In genomic region chr12:44268728-44269302, GRCm38 (mm10) we compare ENCODE assay signal across 8 mouse cellular contexts. TPM values are rescaled to one million over a fixed set of nuclear protein-coding genes. Genes with fewer than 3 reads are reported as not detected.
A peak's percentile ranks its signal among the peaks of the same experiment; 100 is the strongest.
DNase-seq lines count a peak whose midpoint lies in the region; ATAC-seq and TF ChIP-seq lines count a peak whose summit lies in the region.

No protein-coding gene starts in this region.

- ATAC-seq in embryonic facial prominence, embryonic 13.5 days (ENCODE audit: insufficient number of reproducible peaks, insufficient read depth, low FRiP score, low TSS enrichment, low read depth) = peak; percentile 99
- peak; percentile 100 for ATAC-seq in limb, embryonic 14.5 days (ENCODE audit: low FRiP score, low read depth)
- ATAC-seq in midbrain, postnatal 0 days (ENCODE audit: low FRiP score) = peak; percentile 100

- no peaks in the 10 kb centered on the region for H3K9me3 ChIP-seq in embryonic facial prominence, embryonic 13.5 days
- no peaks in the 10 kb centered on the region for H3K9me3 ChIP-seq in limb, embryonic 14.5 days (ENCODE audit: control insufficient read depth, low read length)
- H3K9me3 ChIP-seq in midbrain, postnatal 0 days (ENCODE audit: low read length) = no peaks in the 10 kb centered on the region

- TF ChIP-seq POLR2A in limb, embryonic 14.5 days (IDR thresholded peaks at IDR 0.05; ENCODE audit: borderline replicate concordance, extremely low read depth, insufficient read depth, insufficient read length) = peak; percentile 68; the same call in 1 of the 2 replicates

- peak overlapping the region; percentile 97 for H3K27ac ChIP-seq in embryonic facial prominence, embryonic 13.5 days
- H3K27ac ChIP-seq in limb, embryonic 14.5 days (replicated peaks; ENCODE audit: low read depth, low read length) = peak overlapping the region; percentile 95
- H3K27ac ChIP-seq in midbrain, postnatal 0 days (ENCODE audit: low read depth, low read length) = peak overlapping the region; percentile 96

- H3K27me3 ChIP-seq in embryonic facial prominence, embryonic 13.5 days = no peaks in the 10 kb centered on the region
- no peaks in the 10 kb centered on the region for H3K27me3 ChIP-seq in limb, embryonic 14.5 days (ENCODE audit: control insufficient read depth, insufficient read depth, low read length)
- H3K27me3 ChIP-seq in midbrain, postnatal 0 days (ENCODE audit: insufficient read depth, low read length) = no peaks in the 10 kb centered on the region

- H3K9ac ChIP-seq in embryonic facial prominence, embryonic 13.5 days = peak overlapping the region; percentile 91
- peak overlapping the region; percentile 89 for H3K9ac ChIP-seq in limb, embryonic 14.5 days (ENCODE audit: low read depth, low read length, severe bottlenecking)
- peak overlapping the region; percentile 92 for H3K9ac ChIP-seq in midbrain, postnatal 0 days (replicated peaks; ENCODE audit: low read length, poor library complexity, severe bottlenecking)

- peaks cover 9% of the 10 kb centered on the region; the same call in 1 of the 2 replicates for H3K4me1 ChIP-seq in embryonic facial prominence, embryonic 13.5 days
- peaks cover 3% of the 10 kb centered on the region; the same call in 1 of the 2 replicates for H3K4me1 ChIP-seq in limb, embryonic 14.5 days (ENCODE audit: control insufficient read depth, insufficient read depth, low read length)
- H3K4me1 ChIP-seq in midbrain, postnatal 0 days (ENCODE audit: insufficient read depth, low read length) = no peaks in the 10 kb centered on the region

- DNase-seq in 3134 (ENCODE audit: extremely low read depth, insufficient read length, low spot score) = peak; percentile 93
- DNase-seq in adrenal gland, postnatal 36 days = peak; percentile 100
- peak; percentile 100 for DNase-seq in heart, adult 8-10 months (ENCODE audit: low spot score)
- peak; percentile 100 for DNase-seq in kidney, adult 9 months
- DNase-seq in limb, embryonic 14.5 days (ENCODE audit: low spot score) = peak; percentile 97
- peak; percentile 98 for DNase-seq in midbrain, postnatal 0 days (ENCODE audit: low spot score)
- peak; percentile 99 for DNase-seq in spleen, postnatal 14 days (ENCODE audit: low spot score in 2 of 2)

- H3K36me3 ChIP-seq in embryonic facial prominence, embryonic 13.5 days = no peaks in the 10 kb centered on the region
- no peaks in the 10 kb centered on the region for H3K36me3 ChIP-seq in limb, embryonic 14.5 days (ENCODE audit: control insufficient read depth, insufficient read depth, low read length)
- no peaks in the 10 kb centered on the region for H3K36me3 ChIP-seq in midbrain, postnatal 0 days (ENCODE audit: insufficient read depth, low read length)

- H3K4me3 ChIP-seq in embryonic facial prominence, embryonic 13.5 days = peak overlapping the region; percentile 80
- peak overlapping the region; percentile 66 for H3K4me3 ChIP-seq in limb, embryonic 14.5 days (replicated peaks; ENCODE audit: low read length)
- peak overlapping the region; percentile 88 for H3K4me3 ChIP-seq in midbrain, postnatal 0 days (ENCODE audit: low read depth, low read length)

- WGBS in embryonic facial prominence, embryonic 13.5 days = under 1% methylated on average over 38 of the region's 38 CpGs
- 1% methylated on average over 30 of the region's 38 CpGs for WGBS in limb, embryonic 14.5 days
- under 1% methylated on average over 37 of the region's 38 CpGs for WGBS in midbrain, postnatal 0 days

- TF ChIP-seq CTCF in midbrain, postnatal 0 days (IDR thresholded peaks at IDR 0.05) = no peak; the same call in 1 of the 2 replicates

- H3K4me2 ChIP-seq in embryonic facial prominence, embryonic 13.5 days = peak overlapping the region; percentile 66
- H3K4me2 ChIP-seq in limb, embryonic 14.5 days (replicated peaks; ENCODE audit: low read depth, low read length, severe bottlenecking) = peak overlapping the region; percentile 68
- H3K4me2 ChIP-seq in midbrain, postnatal 0 days (ENCODE audit: low read depth, low read length, poor library complexity, severe bottlenecking) = peak overlapping the region; percentile 74

RNA-seq across cellular contexts. Expression of gene Pnpla8, which starts 47.6 kb away (rescaled TPM):
- total RNA-seq in adrenal gland, postnatal 36 days (2021) = 100 to 1,000 TPM; 121 to 161 TPM
- 61.2 and 63.5 TPM in 2 replicates for polyA plus RNA-seq in embryonic facial prominence, embryonic 13.5 days (2015; fragmentation: Nextera tagmentation; extraction: Ambion mirVana)
- 100 to 1,000 TPM; 145 to 156 (median 152) TPM for total RNA-seq in heart, adult 8-10 months (2022)
- polyA plus RNA-seq in limb, embryonic 14.5 days (2012; rRNA removed) = 23.8 and 29.6 TPM in 2 replicates
- polyA plus RNA-seq in limb, embryonic 14.5 days (2014; fragmentation: Nextera tagmentation; extraction: Ambion mirVana) = 63.8 and 71.9 TPM in 2 replicates
- 75.8 and 110 TPM in 2 replicates for total RNA-seq in midbrain, postnatal 0 days (2014; rRNA removed)
- 125 TPM in 2 replicates for polyA plus RNA-seq in midbrain, postnatal 0 days (2015; fragmentation: Nextera tagmentation; extraction: Ambion mirVana)

RNA-seq across cellular contexts. Expression of gene Dnajb9, which starts 58.7 kb away (rescaled TPM):
- total RNA-seq in adrenal gland, postnatal 36 days (2021) = 10 to 100 TPM; 61.8 to 63.1 TPM
- 19.8 and 25.7 TPM in 2 replicates for polyA plus RNA-seq in embryonic facial prominence, embryonic 13.5 days (2015; fragmentation: Nextera tagmentation; extraction: Ambion mirVana)
- 10 to 100 TPM; 43.9 to 48.3 (median 46.4) TPM for total RNA-seq in heart, adult 8-10 months (2022)
- polyA plus RNA-seq in limb, embryonic 14.5 days (2012; rRNA removed) = 11.5 and 13.9 TPM in 2 replicates
- polyA plus RNA-seq in limb, embryonic 14.5 days (2014; fragmentation: Nextera tagmentation; extraction: Ambion mirVana) = 28.0 and 29.7 TPM in 2 replicates
- total RNA-seq in midbrain, postnatal 0 days (2014; rRNA removed) = 19.3 and 28.9 TPM in 2 replicates
- polyA plus RNA-seq in midbrain, postnatal 0 days (2015; fragmentation: Nextera tagmentation; extraction: Ambion mirVana) = 34.5 and 35.1 TPM in 2 replicates

RNA-seq across cellular contexts. Expression of gene Nrcam, which starts 59.9 kb away (rescaled TPM):
- total RNA-seq in adrenal gland, postnatal 36 days (2021) = 1 to 10 TPM; 2.5 to 3.7 TPM
- 3.6 and 4.5 TPM in 2 replicates for polyA plus RNA-seq in embryonic facial prominence, embryonic 13.5 days (2015; fragmentation: Nextera tagmentation; extraction: Ambion mirVana)
- under 1 TPM in 3 of 4 experiments, not detected in 1; 0.22 to 0.69 (median 0.55) TPM for total RNA-seq in heart, adult 8-10 months (2022)
- 1.6 and 2.3 TPM in 2 replicates for polyA plus RNA-seq in limb, embryonic 14.5 days (2012; rRNA removed)
- polyA plus RNA-seq in limb, embryonic 14.5 days (2014; fragmentation: Nextera tagmentation; extraction: Ambion mirVana) = 3.6 and 4.0 TPM in 2 replicates
- total RNA-seq in midbrain, postnatal 0 days (2014; rRNA removed) = 173 and 193 TPM in 2 replicates
- polyA plus RNA-seq in midbrain, postnatal 0 days (2015; fragmentation: Nextera tagmentation; extraction: Ambion mirVana) = 95.3 and 109 TPM in 2 replicates

Comparison
In these comparisons a context has a peak if more than half of its experiments do, and no peak if none do; other contexts are left out.
1. Peak in every context shown above with its lines: DNase-seq, ATAC-seq, H3K4me3 ChIP-seq and H3K27ac ChIP-seq.
2. RNA of gene Nrcam, which starts 59.9 kb away (total RNA-seq): 173 to 193 TPM in midbrain, postnatal 0 days; 2.5 to 3.7 TPM in adrenal gland, postnatal 36 days and 0.22 to 0.69 TPM in heart, adult 8-10 months; every median in the first group is over 10 times any median in the second.